ENCODE assay signal across 20 mouse cellular contexts in genomic region chr17:85613266-85613860, GRCm38 (mm10). TPM values are rescaled to one million over a fixed set of nuclear protein-coding genes. Genes with fewer than 3 reads are reported as not detected.
DNase-seq lines count a peak whose midpoint lies in the region; ATAC-seq lines count a peak whose summit lies in the region.
"Had no signal": no experiment of that assay in that cellular context is flagged by ENCODE, and none has a peak within 500 bp of the region (broad histone marks: within the 10 kb centered on the region; RNA-seq: fewer than 3 reads in every experiment).

Gene Six3, plus strand, starts transcription at chr17:85613608.

- H3K9ac ChIP-seq in heart, embryonic 12.5 days = no peak within 1 kb of the TSS
- peak within 1 kb of the TSS; percentile 53 for H3K9ac ChIP-seq in embryonic facial prominence, embryonic 11.5 days (replicated peaks; ENCODE audit: low read length)
- peak within 1 kb of the TSS; percentile 35; the same call in 1 of the 2 replicates for H3K9ac ChIP-seq in forebrain, embryonic 16.5 days (replicated peaks; ENCODE audit: low read depth, low read length)
- peak within 1 kb of the TSS; percentile 49 for H3K9ac ChIP-seq in midbrain, embryonic 16.5 days (ENCODE audit: low read depth, low read length)
- H3K9ac ChIP-seq: hindbrain, embryonic 14.5 days; lung, embryonic 14.5 days; neural tube, embryonic 12.5 days had no signal

- WGBS in heart, embryonic 10.5 days = under 1% methylated on average over 29 of the region's 30 CpGs
- 1% methylated on average over 26 of the region's 30 CpGs for WGBS in heart, embryonic 12.5 days
- WGBS in embryonic facial prominence, embryonic 11.5 days = under 1% methylated on average over 26 of the region's 30 CpGs
- under 1% methylated on average over 29 of the region's 30 CpGs for WGBS in forebrain, embryonic 16.5 days
- WGBS in midbrain, embryonic 16.5 days = under 1% methylated on average over 23 of the region's 30 CpGs

- no peak for DNase-seq in heart, embryonic 10.5 days (ENCODE audit: low spot score)
- peak; percentile 28 for DNase-seq in embryonic facial prominence, embryonic 11.5 days (ENCODE audit: low spot score)
- no peak for DNase-seq in layer of hippocampus, adult 9-11 months
- DNase-seq in left cerebral cortex, postnatal 14 days (ENCODE audit: low spot score in 2 of 2) = no peak
- no peak for DNase-seq in thymus, postnatal 36 days
- DNase-seq: cerebellum, postnatal 10 days; gastrocnemius, postnatal 10 days; kidney, adult 9 months; lung, embryonic 14.5 days; right cerebral cortex, adult 18-20 months had no signal

- no peaks in the 10 kb centered on the region for H3K9me3 ChIP-seq in heart, embryonic 10.5 days
- no peaks in the 10 kb centered on the region for H3K9me3 ChIP-seq in heart, embryonic 12.5 days (replicated peaks)
- H3K9me3 ChIP-seq in embryonic facial prominence, embryonic 11.5 days (replicated peaks; ENCODE audit: control insufficient read depth, low read length) = no peaks in the 10 kb centered on the region
- no peaks in the 10 kb centered on the region for H3K9me3 ChIP-seq in forebrain, embryonic 16.5 days (ENCODE audit: control insufficient read depth, low read length)
- no peaks in the 10 kb centered on the region for H3K9me3 ChIP-seq in midbrain, embryonic 16.5 days (replicated peaks; ENCODE audit: control insufficient read depth, low read length, poor library complexity, severe bottlenecking)
- H3K9me3 ChIP-seq: neural tube, embryonic 12.5 days had no signal

- peaks cover 100% of the 10 kb centered on the region for H3K27me3 ChIP-seq in heart, embryonic 10.5 days (ENCODE audit: insufficient read depth, poor library complexity, severe bottlenecking)
- peaks cover 99% of the 10 kb centered on the region for H3K27me3 ChIP-seq in heart, embryonic 12.5 days (replicated peaks)
- peaks cover 97% of the 10 kb centered on the region for H3K27me3 ChIP-seq in embryonic facial prominence, embryonic 11.5 days (ENCODE audit: control insufficient read depth, insufficient read depth, low read length)
- H3K27me3 ChIP-seq in forebrain, embryonic 16.5 days (replicated peaks; ENCODE audit: control insufficient read depth, insufficient read depth, low read length) = peaks cover 89% of the 10 kb centered on the region
- peaks cover 87% of the 10 kb centered on the region for H3K27me3 ChIP-seq in midbrain, embryonic 16.5 days (ENCODE audit: control insufficient read depth, insufficient read depth, low read depth, low read length)

- no peak for ATAC-seq in heart, embryonic 12.5 days (ENCODE audit: insufficient number of reproducible peaks, low FRiP score)
- ATAC-seq in embryonic facial prominence, embryonic 11.5 days (replicated peaks; ENCODE audit: insufficient number of reproducible peaks, low FRiP score, low TSS enrichment, low read depth) = no peak
- ATAC-seq in forebrain, embryonic 16.5 days = no peak
- no peak for ATAC-seq in midbrain, embryonic 16.5 days

- no peak within 1 kb of the TSS for H3K4me2 ChIP-seq in heart, embryonic 12.5 days
- H3K4me2 ChIP-seq in embryonic facial prominence, embryonic 11.5 days (ENCODE audit: low read depth, low read length) = peak within 1 kb of the TSS; percentile 34
- peak within 1 kb of the TSS; percentile 41 for H3K4me2 ChIP-seq in forebrain, embryonic 16.5 days (ENCODE audit: low read length)
- peak within 1 kb of the TSS; percentile 54 for H3K4me2 ChIP-seq in midbrain, embryonic 16.5 days (ENCODE audit: low read length)
- H3K4me2 ChIP-seq: hindbrain, embryonic 14.5 days; lung, embryonic 14.5 days; neural tube, embryonic 12.5 days had no signal

- 0 out of 2 replicates have a peak within 1 kb of the TSS, but pooled peaks have one; percentile 40 for H3K4me3 ChIP-seq in heart, embryonic 10.5 days
- H3K4me3 ChIP-seq in heart, embryonic 12.5 days = no peak within 1 kb of the TSS
- H3K4me3 ChIP-seq in embryonic facial prominence, embryonic 11.5 days (ENCODE audit: low read depth, low read length) = peak within 1 kb of the TSS; percentile 29
- peak within 1 kb of the TSS; percentile 38 for H3K4me3 ChIP-seq in forebrain, embryonic 16.5 days (replicated peaks; ENCODE audit: low read length)
- H3K4me3 ChIP-seq in midbrain, embryonic 16.5 days (ENCODE audit: low read depth, low read length) = peak within 1 kb of the TSS; percentile 24
- H3K4me3 ChIP-seq: erythroblast, embryonic 14.5 days; layer of hippocampus, adult 2 months; neural tube, embryonic 12.5 days had no signal

- no peaks in the 10 kb centered on the region for H3K36me3 ChIP-seq in heart, embryonic 10.5 days
- no peaks in the 10 kb centered on the region for H3K36me3 ChIP-seq in heart, embryonic 12.5 days
- no peaks in the 10 kb centered on the region for H3K36me3 ChIP-seq in embryonic facial prominence, embryonic 11.5 days (replicated peaks; ENCODE audit: control insufficient read depth, insufficient read depth, low read depth, low read length)
- H3K36me3 ChIP-seq in forebrain, embryonic 16.5 days (ENCODE audit: control insufficient read depth, insufficient read depth) = no peaks in the 10 kb centered on the region
- H3K36me3 ChIP-seq in midbrain, embryonic 16.5 days (ENCODE audit: control insufficient read depth, insufficient read depth, low read length) = no peaks in the 10 kb centered on the region
- H3K36me3 ChIP-seq: neural tube, embryonic 12.5 days had no signal

- intact Hi-C loops in left cerebral cortex, postnatal 14 days (cut with DNase I) = no loop called here

- no peak within 1 kb of the TSS for H3K27ac ChIP-seq in heart, embryonic 10.5 days
- H3K27ac ChIP-seq in heart, embryonic 12.5 days (ENCODE audit: poor library complexity, severe bottlenecking) = no peak within 1 kb of the TSS
- peak within 1 kb of the TSS; percentile 22; the same call in 1 of the 2 replicates for H3K27ac ChIP-seq in embryonic facial prominence, embryonic 11.5 days (replicated peaks; ENCODE audit: low read depth, low read length)
- H3K27ac ChIP-seq in forebrain, embryonic 16.5 days (ENCODE audit: low read length) = peak within 1 kb of the TSS; percentile 14; the same call in 1 of the 2 replicates
- H3K27ac ChIP-seq in midbrain, embryonic 16.5 days (ENCODE audit: low read length) = peak within 1 kb of the TSS; percentile 71
- H3K27ac ChIP-seq: hindbrain, embryonic 14.5 days; layer of hippocampus, adult 2 months; neural tube, embryonic 12.5 days had no signal

- peaks cover 33% of the 10 kb centered on the region for H3K4me1 ChIP-seq in heart, embryonic 10.5 days
- H3K4me1 ChIP-seq in heart, embryonic 12.5 days (replicated peaks) = peaks cover 23% of the 10 kb centered on the region
- peaks cover 11% of the 10 kb centered on the region for H3K4me1 ChIP-seq in embryonic facial prominence, embryonic 11.5 days (ENCODE audit: control insufficient read depth, insufficient read depth, low read length)
- peaks cover 34% of the 10 kb centered on the region for H3K4me1 ChIP-seq in forebrain, embryonic 16.5 days (replicated peaks; ENCODE audit: control insufficient read depth, insufficient read depth, low read length)
- H3K4me1 ChIP-seq in midbrain, embryonic 16.5 days (ENCODE audit: control insufficient read depth, insufficient read depth, low read length) = peaks cover 3% of the 10 kb centered on the region; the same call in 1 of the 2 replicates

RNA-seq across cellular contexts. Expression of gene Six3, which starts in this region (rescaled TPM):
- polyA plus RNA-seq in heart, embryonic 10.5 days (2016; fragmentation: Nextera tagmentation; extraction: Ambion mirVana) = 0.06 TPM in 1 of 2 replicates, not detected in the other
- not detected in 2 replicates for polyA plus RNA-seq in heart, embryonic 12.5 days (2016; fragmentation: Nextera tagmentation; extraction: Ambion mirVana)
- polyA plus RNA-seq in embryonic facial prominence, embryonic 11.5 days (2014; fragmentation: Nextera tagmentation; extraction: Ambion mirVana) = 9.5 and 10.5 TPM in 2 replicates
- polyA plus RNA-seq in forebrain, embryonic 16.5 days (2015; fragmentation: Nextera tagmentation; extraction: Ambion mirVana) = 15.6 and 17.6 TPM in 2 replicates
- 19.1 and 24.2 TPM in 2 replicates for polyA plus RNA-seq in midbrain, embryonic 16.5 days (2015; fragmentation: Nextera tagmentation; extraction: Ambion mirVana)
- 1 to 10 TPM; 1.3 to 2.7 TPM for total RNA-seq in left cerebral cortex, postnatal 14 days (2021)
- total RNA-seq: gastrocnemius, postnatal 10 days; megakaryocyte progenitor cell, adult 5-6 weeks had no signal
- polyA plus RNA-seq: erythroblast, embryonic 14.5 days; heart, embryonic 14.5 days; hindbrain, embryonic 14.5 days; limb, embryonic 11.5 days; lung, embryonic 14.5 days; neural tube, embryonic 12.5 days had no signal

Comparison
In these comparisons a context has a peak if more than half of its experiments do, and no peak if none do; other contexts are left out.
1. H3K27ac ChIP-seq: peak in embryonic facial prominence, embryonic 11.5 days (single experiment), forebrain, embryonic 16.5 days (single experiment) and midbrain, embryonic 16.5 days (single experiment); none in heart, embryonic 10.5 days (single experiment) and heart, embryonic 12.5 days (single experiment).